Mouse (Mus musculus) lung, postnatal 0 days (tissue): Measurements from ENCODE around the gene Rab8b.

Experiments
- CTCF ChIP-seq: IDR thresholded peaks from 2 replicates; pipeline ENCODE4 v1.5.1; 2016; ENCODE audit warnings: antibody characterized with exemption, mild to moderate bottlenecking
- EP300 ChIP-seq: IDR thresholded peaks from 2 replicates; pipeline ENCODE4 v1.6.1; 2016; ENCODE audit warnings: antibody characterized with exemption, mild to moderate bottlenecking, control low read depth

GRCm38 (mm10) chr9:66927696-66928402 lies 8.4 kb upstream of the Rab8b start:
- TF ChIP-seq CTCF = no peak
- no peak for TF ChIP-seq EP300
